Mouse (Mus musculus) forebrain, embryonic 13.5 days (tissue): ENCODE results near the gene Icmt. TPM values are rescaled to one million over a fixed set of nuclear protein-coding genes. Genes with fewer than 3 reads are reported as not detected.

Experiments
- ATAC-seq: fragments of 200-750 bp; cut with Nextera tagmentation; 2 replicates; pipeline ENCODE4 v1.8.0; 2017
- H3K27ac ChIP-seq: fragments of 300-500 bp; sonication (generic); 2 replicates; pipeline ENCODE4 v1.5.1; 2015; ENCODE audit warnings: inconsistent platforms, mild to moderate bottlenecking, moderate library complexity
- H3K27me3 ChIP-seq: fragments of 300-500 bp; sonication (generic); 2 replicates; pipeline ENCODE4 v1.6.1; 2015; ENCODE audit warnings: mild to moderate bottlenecking, inconsistent platforms
- H3K36me3 ChIP-seq: fragments of 300-500 bp; sonication (generic); 2 replicates; pipeline ENCODE4 v1.6.1; 2015; ENCODE audit warnings: mild to moderate bottlenecking, inconsistent platforms; ENCODE audit not compliant: poor library complexity, severe bottlenecking
- H3K4me1 ChIP-seq: fragments of 300-500 bp; sonication (generic); 2 replicates; pipeline ENCODE4 v1.6.1; 2015; ENCODE audit warnings: inconsistent platforms
- H3K4me2 ChIP-seq: fragments of 300-500 bp; sonication (generic); 2 replicates; pipeline ENCODE4 v1.6.1; 2015; ENCODE audit warnings: inconsistent platforms, mild to moderate bottlenecking, moderate library complexity
- H3K4me3 ChIP-seq: fragments of 300-500 bp; sonication (generic); 2 replicates; pipeline ENCODE4 v1.5.1; 2015; ENCODE audit warnings: mild to moderate bottlenecking, inconsistent platforms
- H3K9ac ChIP-seq: fragments of 300-500 bp; sonication (generic); 2 replicates; pipeline ENCODE4 v1.6.1; 2015; ENCODE audit warnings: mild to moderate bottlenecking, inconsistent platforms
- H3K9me3 ChIP-seq: fragments of 300-500 bp; sonication (generic); replicated peaks from 2 replicates; pipeline ENCODE4 v1.6.1; 2016; ENCODE audit warnings: inconsistent platforms
- WGBS: fragments of 180-500 bp; shearing (Covaris S2); methylation state at CpG from one replicate; pipeline ENCODE4 v1.1.7; 2015; 5-methylcytosine and 5-hydroxymethylcytosine counted together
- polyA plus RNA-seq: library from polyadenylated mRNA; unstranded; fragments of >200 nt; fragmentation: Nextera tagmentation; extraction: Ambion mirVana; gene quantifications from 2 replicates; pipeline ENCODE4 v1.2.1, GENCODE M21; 2015

The Icmt gene
- 13.4 and 16.8 TPM in 2 replicates for polyA plus RNA-seq

GRCm38 (mm10) chr4:152296874-152297861, at the start of gene Icmt:
Icmt (plus strand) TSS chr4:152297227.
- peaks cover 28% of the 10 kb centered on the region for H3K36me3 ChIP-seq
- WGBS, result under 1% methylated on average over 96 of the region's 119 CpGs
- H3K27me3 ChIP-seq, result peaks cover 39% of the 10 kb centered on the region
- ATAC-seq, result peak; percentile 97
- peak within 1 kb of the TSS; percentile 84 for H3K9ac ChIP-seq
- peak within 1 kb of the TSS; percentile 78 for H3K27ac ChIP-seq
- H3K4me1 ChIP-seq, result peaks cover 30% of the 10 kb centered on the region
- peak within 1 kb of the TSS; percentile 96 for H3K4me3 ChIP-seq
- no peaks in the 10 kb centered on the region for H3K9me3 ChIP-seq
- H3K4me2 ChIP-seq, result peak within 1 kb of the TSS; percentile 75

- no peaks in the 10 kb centered on the region for H3K9me3 ChIP-seq
- H3K4me1 ChIP-seq, result 0 out of 2 replicates have a peak, but pooled peaks cover 8% of the 10 kb centered on the region
- H3K27ac ChIP-seq, result no peak overlapping the region
- H3K4me3 ChIP-seq, result no peak overlapping the region
- WGBS, result 90% methylated on average over 6 of the region's 6 CpGs
- H3K4me2 ChIP-seq, result no peak overlapping the region
- no peak overlapping the region for H3K9ac ChIP-seq
- peaks cover 21% of the 10 kb centered on the region for H3K36me3 ChIP-seq
- ATAC-seq, result no peak
- H3K27me3 ChIP-seq, result no peaks in the 10 kb centered on the region
These were observed 46.4 kb upstream of the Icmt start for GRCm38 (mm10) chr4:152250615-152251014.

DNA sequence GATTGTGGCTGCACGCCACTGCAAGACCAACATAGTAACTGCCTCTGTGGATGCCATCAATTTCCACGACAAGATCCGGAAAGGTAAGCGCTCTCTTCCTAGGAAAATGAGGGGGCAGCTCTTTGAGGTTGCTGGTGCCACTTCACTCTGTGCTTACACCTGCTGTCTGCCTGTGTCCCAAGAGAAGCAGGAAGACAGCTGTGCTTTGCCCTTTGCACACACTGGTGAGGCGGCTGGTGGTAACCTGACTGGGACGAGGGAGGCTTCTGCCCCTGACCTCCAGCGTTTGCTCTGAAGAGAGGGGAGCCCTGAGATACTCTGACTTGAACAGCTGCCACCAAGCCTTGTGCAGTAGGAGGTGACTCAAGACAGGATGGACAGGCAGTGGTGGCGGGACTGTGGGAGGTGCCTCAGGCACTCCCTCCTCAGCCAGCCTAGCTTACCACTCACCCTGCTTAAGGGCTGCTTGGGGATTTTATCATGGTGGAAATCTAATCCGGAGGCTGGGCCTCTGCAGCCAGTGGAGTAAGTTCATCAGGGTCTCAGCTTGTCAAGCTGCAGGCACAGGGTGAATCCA, 43.8 kb upstream of the Icmt start:
- Histone ChIP-seq H3K9me3 (no peaks in the 10 kb centered on the region), H3K4me3 (no peak overlapping the region), H3K4me1 (0 out of 2 replicates have a peak, but pooled peaks cover 7% of the 10 kb centered on the region), H3K27me3 (no peaks in the 10 kb centered on the region), H3K4me2 (no peak overlapping the region), H3K27ac (no peak overlapping the region), H3K9ac (no peak overlapping the region), H3K36me3 (peaks cover 21% of the 10 kb centered on the region)
- ATAC-seq, result no peak
- 80% methylated on average over 9 of the region's 9 CpGs for WGBS

DNA sequence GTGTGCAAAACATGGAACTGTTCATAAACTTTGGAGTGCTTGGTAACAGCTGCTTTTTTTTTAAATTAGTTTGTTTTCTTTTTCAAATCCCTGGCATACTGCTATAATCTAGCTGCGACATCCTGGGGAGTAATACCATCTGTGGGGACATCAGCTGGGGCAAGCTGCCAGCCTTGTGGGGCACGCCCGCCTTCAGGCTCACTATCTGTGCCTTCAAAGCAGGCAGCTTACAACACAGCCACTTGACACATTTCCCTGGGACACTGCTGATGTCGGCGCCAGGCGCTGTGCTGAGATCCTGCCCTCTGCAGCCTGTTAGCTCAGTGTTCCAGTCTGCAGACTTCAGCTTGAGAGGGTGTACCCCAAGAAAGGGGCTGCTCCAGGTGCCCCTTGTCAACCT, 40.0 kb upstream of the Icmt start:
- peak; percentile 59 for ATAC-seq
- Histone ChIP-seq H3K9ac (no peak overlapping the region), H3K4me1 (0 out of 2 replicates have a peak, but pooled peaks cover 10% of the 10 kb centered on the region), H3K27me3 (no peaks in the 10 kb centered on the region), H3K4me3 (no peak overlapping the region), H3K27ac (peak overlapping the region; percentile 26; the same call in 1 of the 2 replicates), H3K4me2 (no peak overlapping the region), H3K36me3 (peaks cover 30% of the 10 kb centered on the region), H3K9me3 (no peaks in the 10 kb centered on the region)
- WGBS, result 70% methylated on average over 6 of the region's 6 CpGs

- no peak overlapping the region for H3K4me2 ChIP-seq
- ATAC-seq, result no peak
- H3K9ac ChIP-seq, result no peak overlapping the region
- H3K27ac ChIP-seq, result no peak overlapping the region
- H3K9me3 ChIP-seq, result no peaks in the 10 kb centered on the region
- no peaks in the 10 kb centered on the region for H3K27me3 ChIP-seq
- H3K36me3 ChIP-seq, result peaks cover 18% of the 10 kb centered on the region
- no peak overlapping the region for H3K4me3 ChIP-seq
- 94% methylated on average over 8 of the region's 8 CpGs for WGBS
- H3K4me1 ChIP-seq, result peaks cover 22% of the 10 kb centered on the region
These were observed 36.6 kb upstream of the Icmt start for GRCm38 (mm10) chr4:152260451-152260850.

DNA sequence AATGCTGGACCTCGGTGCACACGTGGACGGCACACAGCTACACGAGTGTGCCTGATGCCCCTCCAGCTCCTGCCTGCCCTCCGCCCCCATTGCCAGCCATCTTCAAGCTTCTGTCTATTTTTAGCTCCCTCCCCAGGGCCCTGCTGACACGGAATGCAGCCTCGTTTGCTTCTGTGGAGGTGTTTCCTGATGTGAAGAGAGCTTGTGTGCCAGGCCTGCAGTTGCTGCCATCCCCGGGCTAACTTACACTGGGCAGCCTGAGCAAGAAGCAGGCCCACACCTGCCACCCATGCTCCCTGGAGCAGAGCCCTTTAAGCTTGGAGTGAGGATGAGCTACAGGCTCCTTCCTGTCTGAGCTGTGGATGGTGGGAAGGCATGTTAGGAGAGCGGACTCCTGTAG, 34.8 kb upstream of the Icmt start:
- H3K9me3 ChIP-seq, result no peaks in the 10 kb centered on the region
- peaks cover 19% of the 10 kb centered on the region for H3K36me3 ChIP-seq
- no peaks in the 10 kb centered on the region for H3K27me3 ChIP-seq
- H3K4me3 ChIP-seq, result no peak overlapping the region
- peaks cover 31% of the 10 kb centered on the region for H3K4me1 ChIP-seq
- no peak for ATAC-seq
- H3K9ac ChIP-seq, result no peak overlapping the region
- 71% methylated on average over 9 of the region's 9 CpGs for WGBS
- H3K27ac ChIP-seq, result no peak overlapping the region
- H3K4me2 ChIP-seq, result no peak overlapping the region

DNA sequence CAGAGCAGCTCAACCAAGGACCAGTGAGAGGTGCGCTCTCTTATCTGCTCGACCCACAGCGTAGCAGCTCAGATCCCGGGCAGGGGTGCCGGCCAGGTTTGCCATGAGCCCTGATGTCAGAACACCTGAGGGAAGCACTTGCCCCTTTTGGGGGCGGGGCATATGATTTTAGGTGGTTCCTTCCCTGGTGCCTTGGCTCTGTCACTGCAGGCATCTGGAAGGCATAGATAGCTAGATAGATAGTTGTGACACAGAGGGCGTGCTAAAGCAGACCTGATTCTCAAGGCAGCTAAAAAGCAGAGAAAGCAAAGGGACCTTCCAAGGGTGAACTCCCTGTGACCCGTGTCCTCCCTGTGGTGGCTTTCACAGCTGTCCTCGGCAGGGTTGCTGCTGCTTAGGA, 33.9 kb upstream of the Icmt start:
- Histone ChIP-seq H3K36me3 (peaks cover 19% of the 10 kb centered on the region), H3K4me2 (no peak overlapping the region), H3K4me3 (no peak overlapping the region), H3K27me3 (no peaks in the 10 kb centered on the region), H3K4me1 (peaks cover 32% of the 10 kb centered on the region), H3K9ac (no peak overlapping the region), H3K27ac (no peak overlapping the region), H3K9me3 (no peaks in the 10 kb centered on the region)
- no peak for ATAC-seq
- WGBS, result 75% methylated on average over 9 of the region's 9 CpGs

DNA sequence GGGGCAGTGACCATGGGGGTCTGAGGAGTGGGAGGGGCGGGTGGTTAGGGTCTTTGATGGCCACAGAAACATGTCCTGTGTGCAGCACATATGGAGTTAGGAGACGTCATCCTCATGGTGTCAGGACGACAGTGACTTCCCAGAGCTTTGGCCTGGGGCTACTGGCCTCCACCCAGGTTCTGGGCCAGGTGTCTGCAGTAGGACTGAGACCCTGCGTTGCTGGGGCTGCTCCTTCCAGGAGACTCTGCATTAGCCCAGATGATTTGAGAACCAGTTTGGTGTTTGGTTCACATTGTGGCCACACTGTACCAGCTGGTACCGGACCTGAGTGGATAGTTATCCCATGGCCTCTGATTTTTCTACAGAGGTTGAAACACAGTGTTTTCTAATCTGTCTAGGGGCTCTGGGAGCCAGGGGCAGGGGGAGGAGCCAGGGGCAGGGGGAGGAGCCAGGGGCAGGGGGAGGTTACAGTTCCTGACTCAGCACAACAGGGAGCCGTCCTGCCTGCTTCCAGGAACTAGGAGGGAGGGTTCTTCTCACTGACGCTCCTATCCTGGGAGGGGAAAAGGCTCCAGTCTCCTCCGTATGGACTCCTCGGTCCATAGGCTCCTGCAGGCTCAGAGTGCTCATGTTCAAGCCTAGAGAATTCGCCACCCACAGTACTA, 33.4 kb upstream of the Icmt start:
- no peak overlapping the region for H3K27ac ChIP-seq
- H3K36me3 ChIP-seq, result peaks cover 19% of the 10 kb centered on the region
- H3K4me3 ChIP-seq, result no peak overlapping the region
- no peaks in the 10 kb centered on the region for H3K27me3 ChIP-seq
- peaks cover 32% of the 10 kb centered on the region for H3K4me1 ChIP-seq
- H3K4me2 ChIP-seq, result no peak overlapping the region
- no peak overlapping the region for H3K9ac ChIP-seq
- no peak for ATAC-seq
- 32% methylated on average over 10 of the region's 10 CpGs for whole genome bisulfite sequencing
- no peaks in the 10 kb centered on the region for H3K9me3 ChIP-seq

DNA sequence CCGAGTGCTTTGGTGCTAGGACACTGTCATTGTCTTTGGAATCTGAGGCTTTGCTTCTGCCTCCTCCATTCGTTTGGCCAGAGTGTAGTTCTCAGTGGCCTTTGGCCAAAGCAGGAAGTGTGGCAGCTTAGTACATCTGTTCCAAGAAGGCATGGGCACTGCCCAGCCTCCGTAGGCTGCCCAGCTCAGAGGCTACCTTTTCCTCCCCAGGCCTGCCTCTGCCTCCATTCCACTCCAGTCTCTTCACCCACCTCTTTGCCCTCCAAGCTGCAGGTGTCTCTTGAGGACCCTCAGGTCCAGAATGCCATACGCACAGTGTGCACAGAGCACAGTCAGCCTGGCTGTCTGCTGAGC, 32.9 kb upstream of the Icmt start:
- WGBS, result 55% methylated on average over 4 of the region's 4 CpGs
- Histone ChIP-seq H3K27me3 (no peaks in the 10 kb centered on the region), H3K9me3 (no peaks in the 10 kb centered on the region), H3K36me3 (peaks cover 19% of the 10 kb centered on the region), H3K4me2 (no peak overlapping the region), H3K4me1 (peaks cover 32% of the 10 kb centered on the region), H3K9ac (no peak overlapping the region), H3K27ac (no peak overlapping the region), H3K4me3 (no peak overlapping the region)
- no peak for ATAC-seq

- H3K27ac ChIP-seq, result no peak overlapping the region
- H3K4me1 ChIP-seq, result peaks cover 32% of the 10 kb centered on the region
- H3K9ac ChIP-seq, result no peak overlapping the region
- H3K27me3 ChIP-seq, result no peaks in the 10 kb centered on the region
- WGBS, result 92% methylated on average over 9 of the region's 9 CpGs
- no peaks in the 10 kb centered on the region for H3K9me3 ChIP-seq
- ATAC-seq, result no peak
- no peak overlapping the region for H3K4me2 ChIP-seq
- no peak overlapping the region for H3K4me3 ChIP-seq
- peaks cover 15% of the 10 kb centered on the region for H3K36me3 ChIP-seq
These were observed 32.0 kb upstream of the Icmt start for GRCm38 (mm10) chr4:152264867-152265568.

DNA sequence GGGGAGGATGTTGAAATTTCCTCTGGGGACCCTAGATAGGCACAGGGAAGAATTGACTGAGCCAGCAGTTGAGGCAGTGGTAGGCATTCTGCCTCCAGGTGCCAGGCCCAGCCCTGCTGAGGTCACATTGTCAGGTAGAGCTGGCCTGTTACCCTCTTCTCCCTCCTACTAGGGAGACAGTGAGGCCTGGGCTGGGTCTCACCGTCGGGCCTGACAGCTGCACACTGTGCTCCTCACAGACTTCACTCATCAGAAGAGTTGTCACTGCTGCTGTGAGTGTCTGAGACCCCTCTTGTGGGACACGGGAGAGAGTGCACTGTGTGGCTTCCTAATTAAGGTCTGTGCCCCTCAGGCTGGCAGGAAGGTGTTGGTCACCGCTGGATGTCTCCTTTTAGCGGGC, 31.2 kb upstream of the Icmt start:
- Histone ChIP-seq H3K9me3 (no peaks in the 10 kb centered on the region), H3K36me3 (peaks cover 8% of the 10 kb centered on the region; the same call in 1 of the 2 replicates), H3K4me2 (no peak overlapping the region), H3K27ac (0 out of 2 replicates have a peak overlapping the region, but pooled peaks have one; percentile 31), H3K9ac (no peak overlapping the region), H3K27me3 (no peaks in the 10 kb centered on the region), H3K4me1 (peaks cover 32% of the 10 kb centered on the region), H3K4me3 (no peak overlapping the region)
- WGBS, result 45% methylated on average over 5 of the region's 5 CpGs
- ATAC-seq, result no peak
